Mouse (Mus musculus): Measurements from ENCODE around the gene Timm29.
A peak's percentile ranks its signal among the peaks of the same experiment; 100 is the strongest.

DNA sequence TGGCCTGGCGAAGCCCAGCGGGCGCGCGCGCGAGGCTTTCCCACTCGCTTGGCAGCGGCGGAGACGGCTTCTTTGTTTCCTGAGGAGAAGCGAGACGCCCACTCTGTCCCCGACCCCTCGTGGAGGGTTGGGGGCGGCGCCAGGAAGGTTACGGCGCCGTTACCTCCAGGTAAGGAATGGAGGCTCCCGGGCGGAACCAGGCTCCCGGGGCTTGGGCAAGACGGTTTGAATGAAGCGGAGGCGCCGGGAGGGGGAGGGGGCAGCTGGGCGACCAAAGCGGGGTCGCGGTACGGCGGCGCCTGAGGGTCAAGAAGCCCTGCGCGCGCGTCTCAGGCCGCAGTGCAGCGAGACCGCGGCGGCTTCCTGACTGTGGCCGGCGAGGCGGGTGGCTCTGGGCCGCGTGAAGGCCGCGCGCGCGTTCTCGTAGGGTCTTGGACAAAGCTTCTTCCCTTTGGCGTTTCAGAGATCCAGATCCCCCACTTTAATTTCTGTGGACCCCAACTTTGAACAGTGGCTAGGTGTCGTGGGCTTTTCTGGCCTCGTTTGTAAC is 23.8 kb downstream of the Timm29 start:
- TF ChIP-seq CTCF (IDR thresholded peaks at IDR 0.05; ENCODE audit: extremely low read depth, insufficient read depth, low read length), result no peak
- peak; percentile 41; the same call in 1 of the 2 replicates for TF ChIP-seq POLR2A (IDR thresholded peaks at IDR 0.05; ENCODE audit: extremely low read depth, insufficient read depth, low read length)
